Mouse (Mus musculus): Measurements from ENCODE around the gene 1700013H16Rik. TPM values are rescaled to one million over a fixed set of nuclear protein-coding genes. Genes with fewer than 3 reads are reported as not detected.

The 1700013H16Rik gene
- not detected for polyA plus RNA-seq (2014; fragmentation: Illumina TruSeq; extraction: RNeasy Lipid Tissue Mini Kit (QIAGEN cat#74804); ENCODE audit: low read depth, low replicate concordance)

DNA sequence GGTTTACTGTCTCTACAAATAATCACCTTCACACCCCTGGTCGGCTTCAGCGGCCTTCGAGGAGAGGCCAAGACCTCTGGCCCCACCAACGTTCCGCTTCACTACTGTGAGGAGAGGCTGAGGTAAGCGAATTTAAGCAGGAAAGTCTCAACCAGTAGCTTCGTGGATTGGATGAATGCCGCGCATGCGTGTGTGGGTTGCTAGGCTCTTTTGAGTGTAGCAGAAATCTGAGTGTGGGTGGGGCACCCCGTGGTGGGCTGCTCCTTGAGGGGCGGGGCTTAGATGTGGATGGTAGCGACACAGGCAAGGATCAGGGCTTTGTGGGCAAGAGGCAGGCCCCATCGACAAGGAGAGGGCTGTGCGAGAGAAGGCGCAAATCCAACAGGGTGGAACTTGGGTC lies at the start of gene 1700013H16Rik:
Gene 1700013H16Rik, minus strand, starts transcription at position 96 of the 400 bp plus-strand sequence.

DNA sequence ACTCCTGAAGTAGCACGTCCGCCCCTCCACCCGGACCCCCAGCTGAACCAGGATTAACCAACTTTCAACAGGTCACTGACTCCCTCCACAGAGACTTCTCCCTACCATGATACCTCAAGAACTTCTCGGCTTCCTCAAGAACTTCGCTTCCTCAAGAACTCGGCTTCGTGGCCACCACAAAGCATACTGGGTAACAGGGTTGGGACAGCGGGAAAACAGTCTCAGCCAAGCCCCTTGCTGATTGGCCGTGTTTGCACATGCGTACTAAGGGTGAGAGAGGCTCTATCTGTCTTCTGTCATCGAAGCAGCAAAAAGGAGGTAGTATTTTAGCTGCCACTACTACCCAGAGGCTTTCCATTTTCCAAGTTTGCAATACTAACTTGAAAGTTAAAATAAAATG lies 39.9 kb upstream of the 1700013H16Rik start, which contains the start of gene Xlr:
Gene Xlr, minus strand, starts transcription at position 188 of the 400 bp plus-strand sequence.

DNA sequence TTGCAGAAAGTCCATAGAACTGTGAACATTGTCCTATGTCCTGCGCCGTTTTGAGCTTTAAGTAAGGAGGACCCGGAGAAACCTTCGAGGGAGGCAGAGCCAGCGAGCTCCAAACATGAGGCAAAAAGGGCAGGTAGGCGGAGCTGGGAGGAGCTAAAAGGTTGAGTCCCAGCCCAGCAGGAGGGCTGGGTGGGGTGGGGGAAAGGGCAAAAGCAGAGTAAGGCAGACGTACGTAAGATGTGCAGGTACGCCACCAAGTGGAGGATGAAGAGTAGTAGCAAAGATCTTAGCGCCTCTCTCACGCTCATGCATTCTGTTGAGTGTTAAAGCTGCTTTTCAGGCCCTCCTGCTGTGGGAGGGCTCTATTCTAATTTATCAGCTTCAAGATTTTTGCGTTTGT lies 18.6 kb upstream of the 1700013H16Rik start, which contains the start of gene Zfp36l3:
Gene Zfp36l3, minus strand, starts transcription at position 119 of the 400 bp plus-strand sequence.

DNA sequence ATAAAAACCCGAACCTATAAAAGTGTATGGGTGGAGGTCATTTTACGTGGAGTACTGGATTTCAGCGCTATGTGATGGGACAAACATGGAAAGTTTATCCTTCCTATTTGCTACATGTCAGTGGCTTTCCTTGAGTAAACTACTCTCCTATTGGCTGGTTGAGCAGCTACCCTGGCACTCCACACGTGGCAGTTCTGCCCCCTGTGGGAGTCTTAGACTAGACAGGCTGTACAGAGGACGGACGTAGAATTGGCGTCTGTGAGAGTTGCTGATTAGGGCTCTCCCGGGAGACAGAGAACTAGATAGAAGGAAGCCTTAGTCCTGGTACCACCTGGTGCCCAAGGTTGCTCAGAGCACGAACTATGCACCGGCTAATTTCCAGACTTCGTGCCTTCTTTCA lies 33.0 kb downstream of the 1700013H16Rik start, which contains the start of gene 4930502E18Rik:
Gene 4930502E18Rik, plus strand, starts transcription at position 231 of the 400 bp plus-strand sequence.

Other genes with a start within 250 kb of the 1700013H16Rik start
- not detected for gene Rtl8c, start 149.8 kb downstream of the 1700013H16Rik start, polyA plus RNA-seq (2014; fragmentation: Illumina TruSeq; extraction: RNeasy Lipid Tissue Mini Kit (QIAGEN cat#74804); ENCODE audit: low read depth, low replicate concordance)
- gene Gm14597, start 148.9 kb downstream of the 1700013H16Rik start, polyA plus RNA-seq (2014; fragmentation: Illumina TruSeq; extraction: RNeasy Lipid Tissue Mini Kit (QIAGEN cat#74804); ENCODE audit: low read depth, low replicate concordance): not detected
- gene Rtl8a, start 114.1 kb downstream of the 1700013H16Rik start, polyA plus RNA-seq (2014; fragmentation: Illumina TruSeq; extraction: RNeasy Lipid Tissue Mini Kit (QIAGEN cat#74804); ENCODE audit: low read depth, low replicate concordance): 6.9 TPM
- gene Rtl8b, start 87.4 kb downstream of the 1700013H16Rik start, polyA plus RNA-seq (2014; fragmentation: Illumina TruSeq; extraction: RNeasy Lipid Tissue Mini Kit (QIAGEN cat#74804); ENCODE audit: low read depth, low replicate concordance): 4.0 TPM
- 0.73 TPM for gene 4930502E18Rik, start 33.0 kb downstream of the 1700013H16Rik start, polyA plus RNA-seq (2014; fragmentation: Illumina TruSeq; extraction: RNeasy Lipid Tissue Mini Kit (QIAGEN cat#74804); ENCODE audit: low read depth, low replicate concordance)
- not detected for gene Zfp36l3, start 18.6 kb upstream of the 1700013H16Rik start, polyA plus RNA-seq (2014; fragmentation: Illumina TruSeq; extraction: RNeasy Lipid Tissue Mini Kit (QIAGEN cat#74804); ENCODE audit: low read depth, low replicate concordance)
- gene Xlr, start 39.9 kb upstream of the 1700013H16Rik start, polyA plus RNA-seq (2014; fragmentation: Illumina TruSeq; extraction: RNeasy Lipid Tissue Mini Kit (QIAGEN cat#74804); ENCODE audit: low read depth, low replicate concordance): 4.2 TPM

All from kidney, adult 10 weeks (tissue).